Mouse (Mus musculus) forebrain, embryonic 15.5 days (tissue): ENCODE data around the gene Gm10322. TPM values are rescaled to one million over a fixed set of nuclear protein-coding genes. Genes with fewer than 3 reads are reported as not detected.

Source experiments
- polyA plus RNA-seq: library from polyadenylated mRNA; unstranded; fragments of >200 nt; fragmentation: Nextera tagmentation; extraction: Ambion mirVana; gene quantifications from 2 replicates; pipeline ENCODE4 v1.2.1, GENCODE M21; 2015

The Gm10322 gene
- polyA plus RNA-seq, 1 experiment from 2014 or later = not detected

Other genes starting within 250 kb of the Gm10322 start
- gene Gm10273, start 220.4 kb upstream of the Gm10322 start, polyA plus RNA-seq = 5.4 TPM in 1 of 2 replicates, not detected in the other
- not detected in 2 replicates for gene Pla2g12b, start 212.4 kb upstream of the Gm10322 start, polyA plus RNA-seq
- 0.15 and 0.19 TPM in 2 replicates for gene Oit3, start 174.3 kb upstream of the Gm10322 start, polyA plus RNA-seq
- 22.1 and 22.8 TPM in 2 replicates for gene Mcu, start 629 bp downstream of the Gm10322 start, polyA plus RNA-seq
- 75.9 and 79.1 TPM in 2 replicates for gene Micu1, start 86.4 kb downstream of the Gm10322 start, polyA plus RNA-seq